Mouse (Mus musculus) mouse embryonic stem cell (cell line): Measurements from ENCODE around the gene Ctdspl.

Source experiments
- in situ Hi-C, 2 experiments: fragments of 300-500 bp; cut with MboI; formaldehyde crosslinking; loops; 1 replicate in 1 of 2; 3 replicates in 1 of 2; pipeline ENCODE4 v1.14.3; 2019 to 2020; ENCODE audit warnings: low sequenced_read_pairs in 2 of 2, low pct_unique_long_range_greater_than_20kb in 1 of 2, mixed read lengths in 1 of 2; ENCODE audit not compliant: unreplicated experiment in 1 of 2

Gene Ctdspl

DNA sequence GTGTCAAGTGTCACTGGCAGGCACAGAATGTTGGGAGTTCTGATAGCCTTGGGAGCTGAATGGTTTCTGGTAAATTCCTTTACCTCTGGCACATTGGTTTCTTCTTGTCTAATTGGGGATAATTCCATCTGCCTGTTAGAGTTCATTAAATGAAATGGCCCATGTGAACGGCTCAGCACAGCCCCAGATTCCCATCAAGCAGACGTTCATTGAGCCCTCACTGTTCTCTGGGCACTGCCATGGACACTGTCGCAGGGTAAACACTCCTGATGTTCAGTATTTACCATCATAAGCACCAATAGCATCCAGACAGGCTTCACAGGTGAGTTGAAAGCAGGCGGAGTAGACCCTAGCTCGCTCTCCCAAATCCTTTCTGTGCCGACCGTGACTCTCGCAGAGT lies 107.8 kb downstream of the Ctdspl start:
- in situ Hi-C loops = loop anchor here in 1 of 2 experiments (10.0 kb wide), 1 partner anchor 119 kb away; no protein-coding TSS in a partner anchor

DNA sequence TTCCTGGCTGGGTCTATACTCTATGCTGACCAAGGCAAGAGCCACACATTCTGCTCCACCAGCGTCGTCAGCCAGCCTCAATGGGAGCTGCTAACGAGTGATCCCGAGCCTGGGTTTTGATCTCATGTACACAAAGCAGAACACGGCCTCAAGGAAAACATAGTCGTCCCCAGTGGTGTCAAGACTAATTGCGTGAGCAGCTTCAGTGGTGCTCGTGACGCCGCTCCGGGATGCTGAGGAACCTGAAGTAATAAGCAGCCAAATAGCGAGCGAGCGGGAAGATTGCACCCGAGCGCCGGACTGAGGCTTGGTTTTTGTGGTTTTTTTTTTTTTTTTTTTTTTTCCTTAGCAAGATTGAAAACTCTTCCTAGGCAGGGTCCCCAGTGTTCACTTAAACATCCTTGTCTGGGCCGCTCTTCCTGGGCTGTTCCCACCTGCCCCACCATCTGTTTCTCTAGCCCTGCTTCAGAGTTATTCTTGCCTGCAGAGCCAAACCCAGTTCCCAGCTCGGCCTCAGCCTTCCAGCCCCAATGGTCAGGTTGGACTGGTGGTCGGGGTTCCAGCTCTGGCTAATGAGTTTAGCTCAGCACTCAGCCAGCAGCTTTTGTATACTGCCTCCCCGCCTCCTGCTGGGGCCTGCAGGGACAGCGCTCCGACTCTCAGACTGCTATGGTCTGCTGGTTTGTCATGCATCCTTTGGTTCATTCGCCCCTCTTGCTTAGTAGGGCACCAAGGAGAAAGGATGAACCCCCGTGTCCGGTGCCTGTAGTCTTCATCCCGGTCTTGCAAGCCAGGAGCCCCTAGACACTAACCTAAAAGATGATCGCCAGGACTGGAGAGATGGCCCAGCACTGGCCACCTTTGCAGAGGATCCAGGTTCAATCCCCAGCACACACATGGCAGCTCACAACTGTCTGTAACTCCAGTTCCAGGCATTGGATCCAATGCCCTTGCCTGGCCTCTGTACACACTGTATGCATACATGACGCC lies 108.7 kb downstream of the Ctdspl start:
- in situ Hi-C loops = loop anchor here in 1 of 2 experiments (10.0 kb wide), 1 partner anchor 120 kb away; no protein-coding TSS in a partner anchor

- in situ Hi-C loops = loop anchor here in 1 of 2 experiments (10.0 kb wide), 1 partner anchor 121 kb away; no protein-coding TSS in a partner anchor
Measured at GRCm38 (mm10) chr9:119035836-119036235, 109.6 kb downstream of the Ctdspl start.

GRCm38 (mm10) chr9:119037076-119037730 lies 111.0 kb downstream of the Ctdspl start:
- in situ Hi-C loops = loop anchor here in 1 of 2 experiments (10.0 kb wide), 1 partner anchor 122 kb away; no protein-coding TSS in a partner anchor

- in situ Hi-C loops = loop anchor here in 1 of 2 experiments (10.0 kb wide), 1 partner anchor 124 kb away; no protein-coding TSS in a partner anchor
Measured at GRCm38 (mm10) chr9:119038574-119038973, 112.3 kb downstream of the Ctdspl start.

DNA sequence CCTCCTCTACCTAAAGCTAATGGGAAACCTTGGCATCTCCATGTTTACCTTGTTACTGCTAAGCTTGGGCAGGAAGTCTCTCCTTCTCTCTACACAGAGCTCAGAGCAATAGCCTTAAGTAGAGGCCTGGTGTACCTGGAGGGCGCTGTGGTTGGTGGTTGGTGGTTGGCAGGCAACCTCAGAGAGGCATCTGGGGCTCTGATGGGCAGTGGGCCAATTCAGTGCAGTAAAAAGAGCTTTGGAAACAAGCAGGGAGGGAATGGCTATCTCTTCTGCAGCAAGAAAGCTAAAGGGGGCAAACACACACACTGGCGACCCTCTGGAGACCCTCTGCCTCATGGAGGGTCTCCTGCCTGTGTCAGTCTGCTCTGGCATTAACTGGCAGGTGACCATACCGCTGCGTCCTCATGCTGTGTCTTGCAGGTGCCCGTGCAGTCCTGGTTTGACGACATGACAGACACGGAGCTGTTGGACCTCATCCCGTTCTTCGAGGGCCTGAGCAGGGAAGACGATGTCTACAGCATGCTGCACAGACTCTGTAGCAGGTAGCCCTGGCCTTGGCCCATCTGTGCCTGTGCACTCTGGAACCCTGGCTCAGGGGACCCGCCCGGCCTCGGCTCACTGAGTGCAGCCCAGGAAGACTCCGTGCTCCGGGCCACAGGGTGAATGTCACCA lies 114.0 kb downstream of the Ctdspl start:
- in situ Hi-C loops = no loop called here

DNA sequence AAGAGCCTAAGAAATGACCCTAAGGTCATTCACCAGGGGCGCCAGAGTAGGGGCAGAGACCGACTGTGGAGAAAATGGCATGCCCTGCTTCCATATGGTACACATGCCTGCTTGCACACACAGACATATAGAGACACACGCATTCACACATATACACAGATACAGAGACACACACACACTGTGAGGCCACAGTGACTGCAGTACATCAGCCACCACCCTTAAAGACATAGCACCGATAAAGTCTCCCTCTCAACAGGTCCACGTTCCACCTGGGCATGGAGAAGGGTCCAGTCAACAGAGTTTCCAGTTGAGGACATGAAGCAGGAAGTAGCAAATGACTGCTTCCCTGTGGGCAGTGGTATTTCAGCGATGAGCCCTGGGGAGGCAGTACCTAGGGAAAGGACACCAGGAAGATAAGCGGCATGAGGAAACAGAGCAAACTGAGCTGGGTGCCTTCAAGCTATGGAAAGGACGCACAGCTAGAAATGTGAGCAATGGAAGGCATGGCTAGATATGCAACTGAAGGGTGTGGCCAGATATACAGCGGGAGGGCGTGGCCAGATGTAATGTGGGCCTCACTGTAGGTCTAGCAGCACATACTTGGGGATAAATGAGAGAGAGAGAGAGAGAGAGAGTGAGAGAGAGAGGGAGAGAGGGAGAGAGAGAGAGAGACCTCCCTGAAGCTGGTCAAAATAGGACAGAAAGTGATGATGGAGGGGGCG lies 122.1 kb downstream of the Ctdspl start:
- in situ Hi-C loops = no loop called here

DNA sequence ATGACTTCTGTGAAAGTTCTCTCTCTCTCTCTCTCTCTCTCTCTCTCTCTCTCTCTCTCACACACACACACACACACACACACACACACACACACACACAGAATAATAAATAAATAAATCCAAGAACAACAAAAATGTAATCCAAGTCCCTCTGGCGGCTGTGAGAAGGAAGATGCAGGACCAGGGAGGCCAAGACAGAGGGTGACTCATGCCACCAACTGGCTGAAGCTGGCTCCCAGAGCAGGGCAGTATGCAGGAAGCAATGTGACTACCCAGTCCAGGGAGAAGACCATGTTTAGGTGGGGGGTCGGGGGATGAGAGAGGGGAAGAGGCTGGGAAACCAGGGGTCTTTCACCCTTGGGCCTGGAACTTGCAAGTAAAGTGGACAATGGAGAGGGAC lies 124.9 kb downstream of the Ctdspl start:
- in situ Hi-C loops = no loop called here

GRCm38 (mm10) chr9:119052154-119052944 lies 126.1 kb downstream of the Ctdspl start, which contains the start of gene Vill:
Gene Vill, plus strand, starts transcription at chr9:119052778.
- in situ Hi-C loops = no loop called here

GRCm38 (mm10) chr9:119053964-119054576 lies 127.8 kb downstream of the Ctdspl start:
- in situ Hi-C loops = no loop called here

DNA sequence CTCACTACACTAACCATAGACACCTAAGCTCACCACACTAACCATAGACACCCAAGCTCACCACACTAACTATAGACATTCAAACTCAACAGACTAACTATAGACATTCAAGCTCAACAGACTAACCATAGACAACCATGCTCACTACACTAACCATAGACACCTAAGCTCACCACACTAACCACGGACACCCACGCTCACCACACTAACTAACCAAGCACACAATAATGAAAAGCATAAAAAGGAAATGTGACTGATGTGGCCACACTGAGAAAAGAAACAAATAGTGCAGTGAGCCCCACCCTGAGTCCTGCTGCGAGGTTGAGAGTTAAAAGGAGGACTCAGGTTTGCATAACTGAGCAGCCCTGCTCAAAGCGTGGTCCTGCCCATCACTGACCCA lies 129.1 kb downstream of the Ctdspl start:
- in situ Hi-C loops = no loop called here

DNA sequence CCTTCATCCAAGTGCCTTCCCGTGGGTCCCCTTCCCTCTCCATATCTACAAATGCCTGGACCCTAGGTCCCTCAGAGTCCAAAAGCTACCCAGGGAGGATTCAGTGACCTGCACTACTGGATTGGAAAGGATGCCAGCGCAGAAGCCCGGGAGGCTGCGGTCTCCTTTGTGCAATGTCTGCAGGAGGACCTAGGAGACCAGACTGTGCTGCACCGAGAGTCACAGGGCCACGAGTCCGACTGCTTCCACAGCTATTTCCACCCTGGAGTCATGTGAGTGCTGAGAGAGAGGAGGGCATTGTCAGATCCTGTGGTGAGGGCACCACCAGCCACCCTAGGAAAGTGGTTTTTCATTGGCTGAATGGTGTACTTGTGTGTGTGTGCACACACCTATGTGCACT lies 132.0 kb downstream of the Ctdspl start:
- in situ Hi-C loops = no loop called here

- in situ Hi-C loops = no loop called here
Measured at GRCm38 (mm10) chr9:119060701-119061100, 134.4 kb downstream of the Ctdspl start.

- in situ Hi-C loops = no loop called here
Measured at GRCm38 (mm10) chr9:119063036-119063644, 136.9 kb downstream of the Ctdspl start.

GRCm38 (mm10) chr9:119064296-119064695 lies 138.0 kb downstream of the Ctdspl start:
- in situ Hi-C loops = no loop called here

DNA sequence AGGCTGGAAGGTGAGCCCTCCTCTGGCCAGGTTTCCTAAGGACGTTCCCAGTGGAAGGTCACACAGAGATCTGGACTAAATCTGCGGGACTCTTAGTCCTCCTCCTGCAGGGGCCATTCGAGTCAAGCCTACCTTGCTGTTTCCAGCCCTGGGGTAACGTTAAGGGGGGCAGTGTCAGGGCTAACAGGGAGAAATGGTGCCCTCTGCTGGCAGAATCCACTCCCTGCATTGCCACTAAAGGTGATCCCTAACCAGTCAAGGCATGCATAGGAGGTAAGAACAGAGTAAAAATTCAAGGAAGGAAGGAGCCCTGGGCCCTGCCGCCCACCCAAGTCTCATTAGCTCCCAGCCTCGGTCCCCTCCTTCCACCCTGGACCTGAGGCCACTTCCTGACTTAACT lies 141.3 kb downstream of the Ctdspl start:
- in situ Hi-C loops = loop anchor here (5.0 kb wide), 1 partner anchor 150 kb away; no protein-coding TSS in a partner anchor
